Mouse (Mus musculus): ENCODE measurements at regions not wholly inside any gene's neighbourhood (a gene's known extent, or its start where the extent isn't known, plus 50 kb on each side); places are given as distances from the start of the nearest gene placed in this dataset.

- no peaks in the 10 kb centered on the region for H3K4me1 ChIP-seq (replicated peaks)
- no peak for ATAC-seq
- H3K27me3 ChIP-seq (replicated peaks), result no peaks in the 10 kb centered on the region
- no peak overlapping the region for H3K27ac ChIP-seq
- 60% methylated on average over 3 of the region's 3 CpGs for WGBS
- H3K4me3 ChIP-seq (replicated peaks), result no peak overlapping the region
- H3K36me3 ChIP-seq, result no peaks in the 10 kb centered on the region
- H3K9ac ChIP-seq, result no peak overlapping the region
- H3K9me3 ChIP-seq, result no peaks in the 10 kb centered on the region
- no peak overlapping the region for H3K4me2 ChIP-seq (replicated peaks)
These were observed 186.0 kb upstream of the Paip1 start for GRCm38 (mm10) chr13:119242358-119242757.

GRCm38 (mm10) chr13:119247101-119247500 is 181.3 kb upstream of the Paip1 start:
- H3K4me3 ChIP-seq (replicated peaks), result no peak overlapping the region
- H3K9me3 ChIP-seq, result no peaks in the 10 kb centered on the region
- 52% methylated on average over 2 of the region's 2 CpGs for WGBS
- no peaks in the 10 kb centered on the region for H3K4me1 ChIP-seq (replicated peaks)
- no peak overlapping the region for H3K4me2 ChIP-seq (replicated peaks)
- H3K27me3 ChIP-seq (replicated peaks), result no peaks in the 10 kb centered on the region
- no peaks in the 10 kb centered on the region for H3K36me3 ChIP-seq
- H3K9ac ChIP-seq, result no peak overlapping the region
- ATAC-seq, result no peak
- no peak overlapping the region for H3K27ac ChIP-seq

DNA sequence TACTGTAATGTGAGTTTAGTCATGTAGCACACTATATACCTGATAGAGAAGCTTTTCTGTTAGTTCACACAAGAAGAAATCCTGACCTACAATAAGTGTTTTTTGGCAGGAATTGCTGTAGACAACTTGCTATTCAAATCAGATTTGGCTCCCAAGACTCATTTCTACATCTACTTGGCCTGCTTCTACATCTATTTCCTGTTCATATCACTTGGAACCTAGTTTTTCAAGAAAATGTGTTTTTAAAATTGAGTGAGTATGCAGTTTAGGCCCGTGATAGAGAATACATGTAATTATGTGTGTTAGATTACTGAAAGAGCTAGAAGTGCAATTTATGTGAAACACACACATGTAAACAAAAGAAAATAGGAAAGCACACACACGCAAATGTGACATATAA is 176.4 kb upstream of the Paip1 start:
- no peak for ATAC-seq
- Histone ChIP-seq H3K4me2 (replicated peaks) (no peak overlapping the region), H3K4me1 (replicated peaks) (no peaks in the 10 kb centered on the region), H3K4me3 (replicated peaks) (no peak overlapping the region), H3K9ac (no peak overlapping the region), H3K36me3 (no peaks in the 10 kb centered on the region), H3K27ac (no peak overlapping the region), H3K27me3 (replicated peaks) (no peaks in the 10 kb centered on the region), H3K9me3 (no peaks in the 10 kb centered on the region)
- WGBS, result 84% methylated on average over 2 of the region's 2 CpGs

- ATAC-seq, result no peak
- WGBS, result 53% methylated on average over 6 of the region's 6 CpGs
These were observed 172.1 kb upstream of the Paip1 start for GRCm38 (mm10) chr13:119256350-119256749.

GRCm38 (mm10) chr13:119258515-119258914 is 169.9 kb upstream of the Paip1 start:
- H3K4me1 ChIP-seq (replicated peaks), result no peaks in the 10 kb centered on the region
- no peaks in the 10 kb centered on the region for H3K27me3 ChIP-seq (replicated peaks)
- H3K9ac ChIP-seq, result no peak overlapping the region
- H3K27ac ChIP-seq, result no peak overlapping the region
- H3K4me2 ChIP-seq (replicated peaks), result no peak overlapping the region
- 61% methylated on average over 9 of the region's 9 CpGs for WGBS
- H3K36me3 ChIP-seq, result no peaks in the 10 kb centered on the region
- H3K4me3 ChIP-seq (replicated peaks), result no peak overlapping the region
- H3K9me3 ChIP-seq, result no peaks in the 10 kb centered on the region
- ATAC-seq, result no peak

More at GRCm38 (mm10) chr13:119256350-119256749, 172.1 kb upstream of the Paip1 start:
- Histone ChIP-seq H3K9ac (no peak overlapping the region), H3K9me3 (no peaks in the 10 kb centered on the region), H3K27me3 (replicated peaks) (no peaks in the 10 kb centered on the region), H3K4me2 (replicated peaks) (no peak overlapping the region), H3K4me1 (replicated peaks) (no peaks in the 10 kb centered on the region), H3K36me3 (no peaks in the 10 kb centered on the region), H3K27ac (no peak overlapping the region), H3K4me3 (replicated peaks) (no peak overlapping the region)

DNA sequence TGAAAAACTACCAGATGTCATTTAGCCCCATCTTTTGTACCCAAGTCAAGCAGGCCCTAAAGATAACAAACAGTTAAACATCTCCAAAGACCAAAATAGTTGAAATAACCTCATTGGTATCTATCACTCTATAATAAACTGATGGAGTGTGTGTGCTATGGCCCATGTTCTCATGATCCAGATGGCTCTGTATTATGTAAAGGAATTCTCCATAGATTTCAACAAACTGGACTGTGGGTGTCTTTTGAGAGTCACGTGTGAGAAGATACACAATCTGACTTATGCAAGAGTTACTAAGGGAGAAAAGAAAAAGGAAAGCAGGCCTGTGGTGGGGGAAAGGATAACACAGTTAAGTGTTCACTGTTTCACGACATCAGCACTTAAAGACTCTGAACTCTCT is 164.8 kb upstream of the Paip1 start:
- no peak overlapping the region for H3K4me2 ChIP-seq (replicated peaks)
- no peak overlapping the region for H3K9ac ChIP-seq
- H3K4me3 ChIP-seq (replicated peaks), result no peak overlapping the region
- no peak overlapping the region for H3K27ac ChIP-seq
- H3K9me3 ChIP-seq, result no peaks in the 10 kb centered on the region
- no peak for ATAC-seq
- 51% methylated on average over 2 of the region's 2 CpGs for WGBS
- H3K27me3 ChIP-seq (replicated peaks), result no peaks in the 10 kb centered on the region
- no peaks in the 10 kb centered on the region for H3K36me3 ChIP-seq
- 0 out of 2 replicates have a peak, but pooled peaks cover 5% of the 10 kb centered on the region for H3K4me1 ChIP-seq (replicated peaks)

DNA sequence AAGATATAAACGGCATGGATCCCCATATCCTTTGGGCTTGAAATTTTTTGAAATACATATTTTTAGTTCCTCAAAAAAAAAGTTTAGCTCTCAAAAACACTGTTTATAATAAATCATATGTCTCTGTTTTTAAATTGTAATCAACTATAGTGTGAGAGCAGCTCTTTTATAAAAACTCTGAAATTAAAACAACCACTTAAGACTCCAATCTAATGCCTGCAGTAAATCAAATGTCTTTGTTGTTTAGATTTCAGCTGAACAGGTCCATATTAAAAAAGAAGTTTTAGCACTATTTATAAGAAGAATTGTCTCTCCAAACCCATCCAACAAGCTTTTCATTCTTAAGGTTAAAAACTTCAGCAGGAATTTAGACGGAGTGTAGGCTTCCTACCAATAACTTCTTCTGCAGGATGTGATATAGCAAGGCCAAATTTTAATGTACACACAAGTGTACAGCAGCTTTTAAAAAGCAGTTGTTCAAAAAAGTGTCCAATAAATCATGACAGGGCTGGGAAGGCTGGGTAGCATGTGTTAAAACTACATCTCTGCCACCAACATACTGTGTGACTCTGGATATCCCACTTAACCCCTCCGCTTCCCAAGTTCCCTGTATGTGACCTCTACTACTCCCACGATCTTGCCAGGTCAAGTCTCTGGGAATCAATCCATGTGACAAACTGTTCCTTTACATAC is 160.6 kb upstream of the Paip1 start:
- ATAC-seq, result peak; percentile 65
- Histone ChIP-seq H3K27ac (no peak overlapping the region), H3K4me2 (replicated peaks) (no peak overlapping the region)

DNA sequence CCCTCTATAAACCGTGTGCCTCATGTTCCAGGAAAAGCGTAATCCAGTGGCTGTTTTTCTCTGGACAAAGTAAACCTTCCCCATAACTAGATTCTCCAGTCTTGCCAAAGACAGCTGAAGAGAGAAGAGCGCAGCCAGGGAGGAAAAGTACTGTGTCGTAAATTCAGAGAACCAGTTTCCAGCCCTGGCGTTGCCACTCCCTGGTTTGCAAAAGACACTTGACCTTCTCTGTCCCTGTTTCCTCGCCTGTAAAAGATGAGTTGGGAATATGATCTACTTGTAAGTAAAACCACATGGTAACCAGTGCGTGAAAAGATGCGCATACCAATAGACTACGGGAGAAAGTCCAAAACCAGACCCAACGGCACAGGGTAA is 160.1 kb upstream of the Paip1 start:
- Histone ChIP-seq H3K36me3 (no peaks in the 10 kb centered on the region), H3K27me3 (replicated peaks) (no peaks in the 10 kb centered on the region), H3K4me1 (replicated peaks) (0 out of 2 replicates have a peak, but pooled peaks cover 5% of the 10 kb centered on the region), H3K4me2 (replicated peaks) (no peak overlapping the region), H3K9me3 (no peaks in the 10 kb centered on the region), H3K27ac (no peak overlapping the region), H3K4me3 (replicated peaks) (no peak overlapping the region), H3K9ac (no peak overlapping the region)
- 46% methylated on average over 10 of the region's 10 CpGs for WGBS
- ATAC-seq, result peak; percentile 49; the same call in 1 of the 2 replicates

More for the DNA sequence above, 160.6 kb upstream of the Paip1 start:
- H3K27me3 ChIP-seq (replicated peaks), result no peaks in the 10 kb centered on the region
- 0 out of 2 replicates have a peak, but pooled peaks cover 5% of the 10 kb centered on the region for H3K4me1 ChIP-seq (replicated peaks)
- no peak overlapping the region for H3K9ac ChIP-seq
- 47% methylated on average over 4 of the region's 4 CpGs for WGBS
- no peaks in the 10 kb centered on the region for H3K9me3 ChIP-seq
- no peak overlapping the region for H3K4me3 ChIP-seq (replicated peaks)
- H3K36me3 ChIP-seq, result no peaks in the 10 kb centered on the region

GRCm38 (mm10) chr13:119275500-119275899 is 152.9 kb upstream of the Paip1 start:
- 55% methylated on average over 4 of the region's 4 CpGs for WGBS
- H3K9ac ChIP-seq, result no peak overlapping the region
- ATAC-seq, result no peak
- H3K9me3 ChIP-seq, result no peaks in the 10 kb centered on the region
- no peaks in the 10 kb centered on the region for H3K27me3 ChIP-seq (replicated peaks)
- no peak overlapping the region for H3K27ac ChIP-seq
- no peak overlapping the region for H3K4me2 ChIP-seq (replicated peaks)
- no peak overlapping the region for H3K4me3 ChIP-seq (replicated peaks)
- no peaks in the 10 kb centered on the region for H3K36me3 ChIP-seq
- no peaks in the 10 kb centered on the region for H3K4me1 ChIP-seq (replicated peaks)

- no peaks in the 10 kb centered on the region for H3K36me3 ChIP-seq
- no peak overlapping the region for H3K9ac ChIP-seq
- ATAC-seq, result no peak
- H3K4me2 ChIP-seq (replicated peaks), result no peak overlapping the region
- no peak overlapping the region for H3K4me3 ChIP-seq (replicated peaks)
- H3K27ac ChIP-seq, result no peak overlapping the region
- no peaks in the 10 kb centered on the region for H3K9me3 ChIP-seq
- no peaks in the 10 kb centered on the region for H3K4me1 ChIP-seq (replicated peaks)
- no peaks in the 10 kb centered on the region for H3K27me3 ChIP-seq (replicated peaks)
- 69% methylated on average over 13 of the region's 13 CpGs for WGBS
These were observed 151.0 kb upstream of the Paip1 start for GRCm38 (mm10) chr13:119277308-119277948.

- WGBS, result 91% methylated on average over 8 of the region's 8 CpGs
- H3K27me3 ChIP-seq (replicated peaks), result no peaks in the 10 kb centered on the region
These were observed 149.0 kb upstream of the Paip1 start for GRCm38 (mm10) chr13:119279449-119279848.

GRCm38 (mm10) chr13:119280622-119281021 is 147.8 kb upstream of the Paip1 start:
- Histone ChIP-seq H3K4me1 (replicated peaks) (no peaks in the 10 kb centered on the region), H3K9me3 (no peaks in the 10 kb centered on the region), H3K4me2 (replicated peaks) (no peak overlapping the region), H3K4me3 (replicated peaks) (no peak overlapping the region), H3K9ac (no peak overlapping the region), H3K36me3 (no peaks in the 10 kb centered on the region), H3K27ac (no peak overlapping the region), H3K27me3 (replicated peaks) (no peaks in the 10 kb centered on the region)
- ATAC-seq, result no peak
- 64% methylated on average over 5 of the region's 5 CpGs for WGBS

More at GRCm38 (mm10) chr13:119279449-119279848, 149.0 kb upstream of the Paip1 start:
- H3K27ac ChIP-seq, result no peak overlapping the region
- H3K9me3 ChIP-seq, result no peaks in the 10 kb centered on the region
- H3K36me3 ChIP-seq, result no peaks in the 10 kb centered on the region
- H3K9ac ChIP-seq, result no peak overlapping the region
- no peak for ATAC-seq
- H3K4me1 ChIP-seq (replicated peaks), result no peaks in the 10 kb centered on the region
- no peak overlapping the region for H3K4me2 ChIP-seq (replicated peaks)
- no peak overlapping the region for H3K4me3 ChIP-seq (replicated peaks)

GRCm38 (mm10) chr13:119283448-119283847 is 145.0 kb upstream of the Paip1 start:
- Histone ChIP-seq H3K4me2 (replicated peaks) (no peak overlapping the region), H3K27ac (no peak overlapping the region), H3K27me3 (replicated peaks) (no peaks in the 10 kb centered on the region), H3K4me1 (replicated peaks) (no peaks in the 10 kb centered on the region), H3K4me3 (replicated peaks) (no peak overlapping the region), H3K9me3 (no peaks in the 10 kb centered on the region), H3K36me3 (no peaks in the 10 kb centered on the region), H3K9ac (no peak overlapping the region)
- 54% methylated on average over 6 of the region's 6 CpGs for WGBS
- ATAC-seq, result peak; percentile 47; the same call in 1 of the 2 replicates

All from intestine, embryonic 15.5 days (tissue).